Mouse (Mus musculus): Measurements from ENCODE around the gene 2310034G01Rik. TPM values are rescaled to one million over a fixed set of nuclear protein-coding genes. Genes with fewer than 3 reads are reported as not detected.

2310034G01Rik gene
- total and polyA plus RNA-seq, 3 experiments, result 0.50 to 0.95 TPM; not detected in 1

- TF ChIP-seq ZKSCAN1 (IDR thresholded peaks at IDR 0.05; ENCODE audit: low read depth, low read length), result no peak
- peak; percentile 87 for TF ChIP-seq MYC (IDR thresholded peaks at IDR 0.05; ENCODE audit: low read depth, low read length)
- no peak for TF ChIP-seq POLR2AphosphoS2 (IDR thresholded peaks at IDR 0.05; ENCODE audit: low read length)
- no peak for TF ChIP-seq RCOR1 (IDR thresholded peaks at IDR 0.05; ENCODE audit: low read depth, low read length)
Observed at GRCm38 (mm10) chr19:46308706-46309435, 41.2 kb downstream of the 2310034G01Rik start (continued).

GRCm38 (mm10) chr19:46308303-46308702, 41.8 kb downstream of the 2310034G01Rik start:
- Histone ChIP-seq H3K9me3 (replicated peaks; ENCODE audit: insufficient read depth, low read length) (no peaks in the 10 kb centered on the region), H3K36me3 (ENCODE audit: control insufficient read depth in 1 of 2, insufficient read depth in 2 of 2, low read length in 2 of 2) (peaks cover 0 to 6% of the 10 kb centered on the region in 2 experiments; a peak in 2 of 4 replicates), H3K4me3 (ENCODE audit: control insufficient read depth in 1 of 2, insufficient read depth in 1 of 2, low read depth in 2 of 2, low read length in 2 of 2) (no peak overlapping the region), H3K27ac (ENCODE audit: control insufficient read depth, low read depth, low read length) (no peak overlapping the region), H3K27me3 (ENCODE audit: control insufficient read depth in 1 of 2, insufficient read depth in 2 of 2, low read length in 2 of 2) (no peaks in the 10 kb centered on the region), H3K9ac (ENCODE audit: control insufficient read depth, low read depth, low read length, poor library complexity, severe bottlenecking) (no peak overlapping the region), H3K79me2 (ENCODE audit: control insufficient read depth, insufficient read depth, low read length, poor library complexity) (peaks cover 3% of the 10 kb centered on the region; the same call in 1 of the 2 replicates), H3K4me1 (ENCODE audit: control insufficient read depth in 1 of 2, insufficient read depth in 2 of 2, low read length in 2 of 2) (peaks cover 3 to 9% of the 10 kb centered on the region in 2 experiments; a peak in 2 of 4 replicates)
- no peak for DNase-seq (ENCODE audit: low read depth, low spot score)
- TF ChIP-seq ZNF384 (IDR thresholded peaks at IDR 0.05; ENCODE audit: low read depth, low read length), result no peak
- no peak for TF ChIP-seq ELF1 (IDR thresholded peaks at IDR 0.05; ENCODE audit: low read depth, low read length)
- no peak for TF ChIP-seq RCOR1 (IDR thresholded peaks at IDR 0.05; ENCODE audit: low read depth, low read length)
- TF ChIP-seq POLR2AphosphoS2 (IDR thresholded peaks at IDR 0.05; ENCODE audit: low read length), result no peak
- TF ChIP-seq BHLHE40 (IDR thresholded peaks at IDR 0.05; ENCODE audit: borderline replicate concordance, low read depth, low read length), result no peak
- no peak for TF ChIP-seq USF1 (IDR thresholded peaks at IDR 0.05; ENCODE audit: low read depth, low read length)
- TF ChIP-seq SMC3 (IDR thresholded peaks at IDR 0.05; ENCODE audit: low read depth, low read length), result no peak
- no peak for TF ChIP-seq UBTF (IDR thresholded peaks at IDR 0.05; ENCODE audit: borderline replicate concordance, insufficient read depth, low read depth, low read length)
- no peak for TF ChIP-seq NELFE (IDR thresholded peaks at IDR 0.05; ENCODE audit: low read depth, low read length)
- no peak for TF ChIP-seq MYC (IDR thresholded peaks at IDR 0.05; ENCODE audit: low read depth, low read length)
- no peak for TF ChIP-seq E2F4 (IDR thresholded peaks at IDR 0.05; ENCODE audit: borderline replicate concordance, low read depth, low read length)
- TF ChIP-seq GABPA (IDR thresholded peaks at IDR 0.05; ENCODE audit: low read depth, low read length), result no peak
- no peak for TF ChIP-seq CHD2 (IDR thresholded peaks at IDR 0.05; ENCODE audit: low read length)
- no peak for TF ChIP-seq POLR2A (IDR thresholded peaks at IDR 0.05; ENCODE audit: control insufficient read depth in 1 of 2, insufficient read depth in 1 of 2, low read depth in 1 of 2, low read length in 2 of 2, poor library complexity in 1 of 2)
- TF ChIP-seq ZC3H11A (IDR thresholded peaks at IDR 0.05; ENCODE audit: low read depth, low read length), result no peak
- TF ChIP-seq HCFC1 (IDR thresholded peaks at IDR 0.05; ENCODE audit: low read depth, low read length), result no peak
- no peak for TF ChIP-seq CTCF (IDR thresholded peaks at IDR 0.05 in 2 of 3, conservative IDR thresholded peaks at IDR 0.05 in 1 of 3; ENCODE audit: control insufficient read depth in 1 of 3, insufficient read depth in 1 of 3, low read depth in 2 of 3, low read length in 3 of 3, poor library complexity in 1 of 3, severe bottlenecking in 1 of 3)

All from MEL (cell line).